Mouse (Mus musculus) testis, adult 2 months (tissue): ENCODE data around the gene Cers1. TPM values are rescaled to one million over a fixed set of nuclear protein-coding genes. Genes with fewer than 3 reads are reported as not detected.

Experiments
- H3K27ac ChIP-seq: fragments of 200-500 bp; 2 replicates; pipeline ENCODE4 v1.5.1; 2012; ENCODE audit warnings: low read depth, low read length; ENCODE audit not compliant: control insufficient read depth, insufficient read depth
- H3K27me3 ChIP-seq: fragments of 200-500 bp; 2 replicates; pipeline ENCODE4 v1.6.1; 2012; ENCODE audit warnings: mild to moderate bottlenecking, low read length, moderate library complexity; ENCODE audit not compliant: control insufficient read depth, insufficient read depth
- H3K36me3 ChIP-seq: fragments of 200-500 bp; 2 replicates; pipeline ENCODE4 v1.6.1; 2012; ENCODE audit warnings: mild to moderate bottlenecking, low read length; ENCODE audit not compliant: control insufficient read depth, insufficient read depth
- H3K4me1 ChIP-seq: fragments of 200-500 bp; 2 replicates; pipeline ENCODE4 v1.6.1; 2012; ENCODE audit warnings: low read length; ENCODE audit not compliant: control insufficient read depth, insufficient read depth
- H3K4me3 ChIP-seq: fragments of 200-500 bp; 2 replicates; pipeline ENCODE4 v1.5.1; 2012; ENCODE audit warnings: low read depth, mild to moderate bottlenecking, low read length, moderate library complexity, mixed read lengths; ENCODE audit not compliant: control insufficient read depth
- CTCF ChIP-seq: fragments of 200-500 bp; IDR thresholded peaks from 2 replicates; pipeline ENCODE4 v1.5.1; 2012; ENCODE audit warnings: low read depth, mild to moderate bottlenecking, inconsistent platforms, low read length, moderate library complexity; ENCODE audit not compliant: control insufficient read depth, insufficient read depth, insufficient replicate concordance
- POLR2A ChIP-seq: fragments of 200-500 bp; IDR thresholded peaks from 2 replicates; pipeline ENCODE4 v1.6.1; 2012; ENCODE audit warnings: low read depth, mild to moderate bottlenecking, inconsistent platforms, low read length, moderate library complexity; ENCODE audit not compliant: control insufficient read depth
- polyA plus RNA-seq: library from polyadenylated mRNA; depleted of rRNA; stranded (reverse); fragments of >200 nt; gene quantifications from 2 replicates; pipeline ENCODE4 v1.2.3, GENCODE M21; 2012

Gene Cers1
- polyA plus RNA-seq, 1 experiment: 0.43 TPM

- peaks cover 2% of the 10 kb centered on the region for H3K36me3 ChIP-seq
- no peak overlapping the region for H3K4me3 ChIP-seq
- H3K27ac ChIP-seq: no peak overlapping the region
- H3K4me1 ChIP-seq: no peaks in the 10 kb centered on the region
- H3K27me3 ChIP-seq: no peaks in the 10 kb centered on the region
- TF ChIP-seq CTCF (no peak), POLR2A (no peak)
These were observed 21.6 kb upstream of the Cers1 start for GRCm38 (mm10) chr8:70293988-70294405.

- Histone ChIP-seq H3K36me3 (no peaks in the 10 kb centered on the region; the same call in 1 of the 2 replicates), H3K27ac (no peak overlapping the region), H3K27me3 (no peaks in the 10 kb centered on the region), H3K4me3 (no peak overlapping the region), H3K4me1 (peaks cover 2% of the 10 kb centered on the region; the same call in 1 of the 2 replicates)
- TF ChIP-seq POLR2A (no peak), CTCF (no peak)
These were observed 14.7 kb upstream of the Cers1 start for GRCm38 (mm10) chr8:70300881-70301280.

GRCm38 (mm10) chr8:70302358-70302890 is 13.2 kb upstream of the Cers1 start, which contains the start of the genes Ddx49 and Cope:
Ddx49 (minus strand) TSS chr8:70302489.
Cope (plus strand) TSS chr8:70302518.
- TF ChIP-seq POLR2A (peak; percentile 61; the same call in 1 of the 2 replicates), CTCF (no peak)
- Histone ChIP-seq H3K4me3 (peak within 1 kb of the TSS; percentile 93), H3K27ac (peak within 1 kb of the TSS; percentile 91), H3K27me3 (no peaks in the 10 kb centered on the region), H3K36me3 (no peaks in the 10 kb centered on the region; the same call in 1 of the 2 replicates), H3K4me1 (peaks cover 2% of the 10 kb centered on the region; the same call in 1 of the 2 replicates)

- Histone ChIP-seq H3K4me3 (peak overlapping the region; percentile 93), H3K4me1 (peaks cover 2% of the 10 kb centered on the region; the same call in 1 of the 2 replicates), H3K27ac (peak overlapping the region; percentile 91), H3K27me3 (no peaks in the 10 kb centered on the region), H3K36me3 (no peaks in the 10 kb centered on the region; the same call in 1 of the 2 replicates)
- no peak for TF ChIP-seq POLR2A
- no peak for TF ChIP-seq CTCF
These were observed 12.7 kb upstream of the Cers1 start for GRCm38 (mm10) chr8:70302901-70303300.

GRCm38 (mm10) chr8:70309311-70309710 is 6.3 kb upstream of the Cers1 start:
- TF ChIP-seq POLR2A: no peak
- TF ChIP-seq CTCF: peak; percentile 63

GRCm38 (mm10) chr8:70313399-70313798 is 2.2 kb upstream of the Cers1 start:
- Histone ChIP-seq H3K4me1 (peaks cover 19% of the 10 kb centered on the region), H3K27ac (no peak overlapping the region), H3K36me3 (no peaks in the 10 kb centered on the region), H3K4me3 (no peak overlapping the region), H3K27me3 (no peaks in the 10 kb centered on the region)
- TF ChIP-seq CTCF (no peak), POLR2A (no peak)

More at GRCm38 (mm10) chr8:70309311-70309710, 6.3 kb upstream of the Cers1 start:
- Histone ChIP-seq H3K27me3 (no peaks in the 10 kb centered on the region), H3K27ac (no peak overlapping the region), H3K4me3 (no peak overlapping the region), H3K36me3 (no peaks in the 10 kb centered on the region; the same call in none of the 2 replicates), H3K4me1 (no peaks in the 10 kb centered on the region)

- TF ChIP-seq POLR2A (no peak), CTCF (no peak)
- Histone ChIP-seq H3K4me3 (no peak overlapping the region; the same call in 1 of the 2 replicates), H3K27me3 (no peaks in the 10 kb centered on the region), H3K4me1 (peaks cover 19% of the 10 kb centered on the region), H3K36me3 (no peaks in the 10 kb centered on the region), H3K27ac (no peak overlapping the region)
These were observed 1.2 kb downstream of the Cers1 start for GRCm38 (mm10) chr8:70316511-70317504.
